Mouse (Mus musculus) liver, adult 2 months (tissue): Measurements from ENCODE around the gene Pdk2. TPM values are rescaled to one million over a fixed set of nuclear protein-coding genes. Genes with fewer than 3 reads are reported as not detected.
A peak's percentile ranks its signal among the peaks of the same experiment; 100 is the strongest.

Source experiments
- DNase-seq: peaks from one replicate; pipeline ENCODE4 v3.0.0-alpha.2; 2011; ENCODE audit warnings: low read depth, low spot score; ENCODE audit errors: extremely low read depth
- H3K27ac ChIP-seq: fragments of 200-500 bp; replicated peaks from 2 replicates; pipeline ENCODE4 v1.5.1; 2012; ENCODE audit warnings: low read depth, mild to moderate bottlenecking, control low read depth, inconsistent platforms, low read length; ENCODE audit not compliant: insufficient read depth
- H3K27me3 ChIP-seq: fragments of 200-500 bp; 2 replicates; pipeline ENCODE4 v1.6.1; 2012; ENCODE audit warnings: mild to moderate bottlenecking, moderate library complexity, low read length, inconsistent platforms; ENCODE audit not compliant: control insufficient read depth, insufficient read depth
- H3K36me3 ChIP-seq: fragments of 200-500 bp; 2 replicates; pipeline ENCODE4 v1.6.1; 2012; ENCODE audit warnings: low read length, inconsistent platforms; ENCODE audit not compliant: control insufficient read depth, insufficient read depth
- H3K4me1 ChIP-seq: fragments of 200-500 bp; 2 replicates; pipeline ENCODE4 v1.6.1; 2011; ENCODE audit warnings: low read length; ENCODE audit not compliant: control insufficient read depth, insufficient read depth
- H3K4me3 ChIP-seq: fragments of 200-500 bp; 2 replicates; pipeline ENCODE4 v1.5.1; 2011; ENCODE audit warnings: low read depth, mild to moderate bottlenecking, control low read depth, low read length, moderate library complexity; ENCODE audit not compliant: insufficient read depth
- H3K79me2 ChIP-seq: fragments of 200-500 bp; 2 replicates; pipeline ENCODE4 v1.6.1; 2012; ENCODE audit warnings: inconsistent platforms, mild to moderate bottlenecking, low read length, moderate library complexity; ENCODE audit not compliant: control insufficient read depth, insufficient read depth
- H3K9ac ChIP-seq: fragments of 200-500 bp; 2 replicates; pipeline ENCODE4 v1.6.1; 2012; ENCODE audit warnings: low read depth, mild to moderate bottlenecking, control low read depth, inconsistent platforms, low read length
- CTCF ChIP-seq: fragments of 200-500 bp; IDR thresholded peaks from 2 replicates; pipeline ENCODE4 v1.5.1; 2011; ENCODE audit warnings: low read depth, low read length, control low read depth
- POLR2A ChIP-seq: fragments of 200-500 bp; IDR thresholded peaks from 2 replicates; pipeline ENCODE4 v1.6.1; 2011; ENCODE audit warnings: low read length, control low read depth; ENCODE audit not compliant: insufficient read depth; ENCODE audit errors: extremely low read depth
- WGBS: fragments of 180-500 bp; shearing (Covaris S2); methylation state at CpG from one replicate; pipeline ENCODE4 v1.1.7; 2018; 5-methylcytosine and 5-hydroxymethylcytosine counted together
- polyA plus RNA-seq: library from polyadenylated mRNA; depleted of rRNA; stranded (reverse); fragments of >200 nt; gene quantifications from 2 replicates; pipeline ENCODE4 v1.2.3, GENCODE M21; 2012; rRNA removed
- total RNA-seq: library from RNA; depleted of rRNA; stranded (reverse); fragments of >200 nt; gene quantifications from 2 replicates; pipeline ENCODE4 v1.2.3, GENCODE M21; 2014; rRNA removed

Pdk2 gene
- 17.7 and 30.9 TPM in 2 replicates for total RNA-seq
- 101 and 125 TPM in 2 replicates for polyA plus RNA-seq

- WGBS = under 1% methylated on average over 41 of the region's 41 CpGs
- no peaks in the 10 kb centered on the region for H3K27me3 ChIP-seq
- peak within 1 kb of the TSS; percentile 91 for H3K27ac ChIP-seq
- peaks cover 20% of the 10 kb centered on the region for H3K4me1 ChIP-seq
- H3K9ac ChIP-seq = peak within 1 kb of the TSS; percentile 92
- H3K36me3 ChIP-seq = peaks cover 5% of the 10 kb centered on the region; the same call in 1 of the 2 replicates
- no peaks in the 10 kb centered on the region for H3K79me2 ChIP-seq
- DNase-seq = peak; percentile 97
- TF ChIP-seq POLR2A (peak; percentile 98), CTCF (no peak)
- peak within 1 kb of the TSS; percentile 84 for H3K4me3 ChIP-seq
Observed at GRCm38 (mm10) chr11:95041139-95041609, at the start of gene Pdk2. TSS of gene Pdk2 (minus strand) at chr11:95041354.

DNA sequence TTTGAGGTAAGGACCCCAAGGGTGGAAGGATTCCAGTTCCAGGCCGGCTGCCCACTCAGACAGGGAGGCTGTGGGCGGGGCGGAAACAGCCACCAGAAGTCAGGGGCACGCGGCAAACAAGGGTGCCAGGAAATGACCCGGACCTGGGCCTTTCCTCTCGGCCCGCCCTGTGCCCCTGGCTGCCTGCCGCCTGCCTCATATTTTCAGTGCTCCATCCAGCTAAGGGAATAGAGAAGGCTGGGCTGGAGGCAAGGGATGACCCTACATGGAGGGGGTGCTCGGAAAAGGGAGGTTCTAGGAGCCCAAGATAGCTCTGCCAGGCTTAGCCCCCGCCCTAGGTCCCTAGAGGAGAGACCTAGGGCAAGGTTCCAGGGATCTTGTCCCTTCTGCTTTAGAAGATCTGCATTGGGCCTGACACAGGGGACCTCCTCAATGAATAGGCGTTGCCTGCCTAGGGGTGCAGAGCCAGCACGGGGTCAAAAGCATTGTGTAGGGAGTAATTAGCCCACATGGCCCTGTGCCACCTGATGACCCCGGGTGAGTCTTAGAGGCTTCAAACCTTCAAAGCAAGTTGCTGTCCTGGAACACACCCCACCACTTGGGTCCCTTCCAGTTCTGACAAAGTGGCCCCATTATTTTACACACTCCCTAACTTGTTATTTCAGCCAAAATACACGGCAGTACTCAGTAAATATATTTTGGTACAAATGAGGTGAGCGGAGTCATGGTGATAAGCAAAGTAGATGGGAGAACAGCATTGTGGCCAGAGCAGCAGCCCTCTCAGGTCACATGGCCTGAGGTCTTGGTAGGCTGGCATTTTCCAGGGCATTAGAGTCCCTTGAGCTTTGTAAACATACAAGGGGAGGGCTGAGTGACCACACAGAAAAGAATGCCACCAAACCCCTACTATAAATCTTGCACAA lies 48.0 kb upstream of the Pdk2 start:
- H3K36me3 ChIP-seq = no peaks in the 10 kb centered on the region
- 61% methylated on average over 16 of the region's 16 CpGs for WGBS
- TF ChIP-seq CTCF (no peak), POLR2A (no peak)
- H3K27me3 ChIP-seq = no peaks in the 10 kb centered on the region
- no peak overlapping the region for H3K27ac ChIP-seq
- H3K79me2 ChIP-seq = no peaks in the 10 kb centered on the region
- H3K4me1 ChIP-seq = peaks cover 3% of the 10 kb centered on the region; the same call in 1 of the 2 replicates
- H3K4me3 ChIP-seq = no peak overlapping the region
- H3K9ac ChIP-seq = no peak overlapping the region; the same call in 1 of the 2 replicates
- DNase-seq = no peak

DNA sequence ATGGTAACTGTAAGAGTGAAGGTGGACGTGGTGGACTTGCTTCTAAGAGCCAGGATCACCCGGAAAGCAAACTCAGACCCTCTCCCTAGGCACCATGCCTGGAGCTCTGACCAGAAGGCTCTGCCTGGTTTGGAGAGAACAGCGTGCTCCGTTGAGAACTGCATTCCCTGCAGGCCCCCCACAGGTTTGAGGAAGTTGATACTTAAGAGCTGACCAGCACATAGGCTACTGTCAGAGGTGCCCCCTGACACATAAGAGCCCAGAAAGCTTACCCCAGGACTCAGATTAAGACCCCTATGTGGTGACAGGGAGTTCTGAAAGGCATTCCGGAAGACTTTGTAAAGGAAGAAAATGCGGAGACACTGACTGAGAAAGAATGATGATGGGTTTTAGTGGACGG lies 47.1 kb upstream of the Pdk2 start:
- H3K4me3 ChIP-seq = no peak overlapping the region
- no peak overlapping the region for H3K27ac ChIP-seq
- TF ChIP-seq POLR2A (no peak), CTCF (no peak)
- 87% methylated on average over 7 of the region's 7 CpGs for WGBS
- no peaks in the 10 kb centered on the region for H3K27me3 ChIP-seq
- no peaks in the 10 kb centered on the region for H3K36me3 ChIP-seq
- no peak overlapping the region for H3K9ac ChIP-seq
- no peaks in the 10 kb centered on the region for H3K79me2 ChIP-seq
- H3K4me1 ChIP-seq = peaks cover 3% of the 10 kb centered on the region; the same call in 1 of the 2 replicates
- no peak for DNase-seq

- Histone ChIP-seq H3K4me1 (peaks cover 3% of the 10 kb centered on the region; the same call in 1 of the 2 replicates), H3K4me3 (no peak overlapping the region), H3K27me3 (no peaks in the 10 kb centered on the region), H3K79me2 (no peaks in the 10 kb centered on the region), H3K9ac (no peak overlapping the region), H3K36me3 (no peaks in the 10 kb centered on the region), H3K27ac (no peak overlapping the region)
- WGBS = 66% methylated on average over 17 of the region's 17 CpGs
- TF ChIP-seq POLR2A (no peak), CTCF (no peak)
- DNase-seq = no peak
Observed at GRCm38 (mm10) chr11:95087301-95088228, 46.4 kb upstream of the Pdk2 start.

DNA sequence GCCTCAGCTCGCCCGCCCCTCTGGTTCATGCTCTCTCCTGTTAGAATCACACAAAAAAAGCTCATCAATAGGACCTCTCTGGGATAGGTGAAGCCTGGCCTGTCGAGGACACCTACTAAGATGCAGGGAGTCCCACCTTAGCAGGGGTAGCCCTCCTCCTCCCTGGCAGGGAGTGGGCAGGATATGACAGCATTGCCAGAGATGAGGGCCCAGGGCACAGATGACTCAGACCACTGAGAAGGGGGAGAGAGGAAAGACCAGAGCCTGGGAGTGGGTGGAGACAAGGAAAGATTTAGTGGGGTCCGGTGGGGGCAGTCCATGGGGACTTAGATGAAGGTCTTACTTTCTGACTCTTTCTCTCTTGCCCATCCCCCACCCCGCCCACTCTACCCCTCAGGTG lies 45.1 kb upstream of the Pdk2 start:
- no peaks in the 10 kb centered on the region for H3K27me3 ChIP-seq
- H3K4me3 ChIP-seq = no peak overlapping the region
- WGBS = 72% methylated on average over 5 of the region's 5 CpGs
- H3K36me3 ChIP-seq = no peaks in the 10 kb centered on the region
- TF ChIP-seq CTCF (no peak), POLR2A (no peak)
- H3K4me1 ChIP-seq = peaks cover 3% of the 10 kb centered on the region; the same call in 1 of the 2 replicates
- H3K9ac ChIP-seq = no peak overlapping the region
- no peak for DNase-seq
- no peaks in the 10 kb centered on the region for H3K79me2 ChIP-seq
- no peak overlapping the region for H3K27ac ChIP-seq
